Mouse (Mus musculus) kidney, adult 2 months (tissue): ENCODE results near the gene Prr15l.

Experiments
- CTCF ChIP-seq: fragments of 200-500 bp; conservative IDR thresholded peaks from 2 replicates; pipeline ENCODE4 v1.5.1; 2011; ENCODE audit warnings: low read depth, mild to moderate bottlenecking, control low read depth, low read length, moderate library complexity, mixed read lengths; ENCODE audit not compliant: insufficient read depth, insufficient read length
- POLR2A ChIP-seq: fragments of 200-500 bp; IDR thresholded peaks from one replicate; pipeline ENCODE4 v1.6.1; 2011; ENCODE audit warnings: low read depth, low read length, control low read depth

DNA sequence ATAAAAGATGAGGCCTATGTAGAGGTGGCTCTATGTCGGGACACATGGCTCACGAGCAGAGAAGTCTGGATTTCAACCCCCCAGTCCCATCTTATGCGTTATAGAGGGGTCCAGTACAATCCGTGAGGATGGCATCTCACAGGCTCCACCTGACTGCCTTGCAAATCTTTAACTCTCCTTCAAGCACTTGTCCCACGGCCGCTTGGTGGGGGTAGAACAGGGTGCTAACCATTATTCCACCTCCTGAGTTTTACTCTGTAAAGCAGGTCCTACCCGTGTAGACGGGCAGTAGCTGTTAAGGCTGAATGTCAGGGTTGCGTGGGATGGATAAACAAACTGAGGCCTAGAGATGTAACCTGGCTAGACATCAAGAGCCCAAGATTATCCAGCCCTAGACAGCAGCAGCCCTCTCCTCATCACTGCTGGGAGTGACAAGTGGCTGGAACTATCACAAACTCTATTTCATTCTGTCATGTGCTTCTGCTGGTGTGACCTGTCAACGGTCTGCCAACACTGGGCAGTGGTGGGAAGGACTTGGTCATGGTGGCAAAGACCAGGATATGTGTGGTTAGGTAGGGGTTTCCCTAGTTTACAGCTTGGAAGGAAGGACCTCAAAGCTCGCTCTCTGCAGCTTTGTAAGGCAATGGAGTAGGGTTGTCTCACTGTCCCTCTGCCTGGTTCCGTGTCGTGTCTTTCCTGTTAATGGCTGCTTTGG is 5.8 kb downstream of the Prr15l start:
- TF ChIP-seq POLR2A = no peak
- no peak for TF ChIP-seq CTCF
